Mouse (Mus musculus) layer of hippocampus, postnatal 36 days (tissue): ENCODE results near the gene Fam32a. TPM values are rescaled to one million over a fixed set of nuclear protein-coding genes. Genes with fewer than 3 reads are reported as not detected.

Source experiments
- total RNA-seq, 2 experiments: library from RNA; stranded (reverse); gene quantifications; 2 replicates each; pipeline ENCODE4 v1.2.3; 2021

Fam32a gene
- total RNA-seq, 2 experiments from 2014 or later, result 59.4 to 64.2 TPM

Other genes with a start within 250 kb of the Fam32a start
- not detected for gene Cyp4f18, start 210.1 kb upstream of the Fam32a start, total RNA-seq
- gene Olfr372, start 178.5 kb upstream of the Fam32a start, total RNA-seq, result not detected
- not detected for gene Olfr373, start 136.6 kb upstream of the Fam32a start, total RNA-seq
- not detected for gene Olfr374, start 112.7 kb upstream of the Fam32a start, total RNA-seq
- 10 to 100 TPM; 22.3 to 27.6 TPM for gene Tpm4, start 84.8 kb upstream of the Fam32a start, total RNA-seq
- gene Rab8a, start 58.5 kb upstream of the Fam32a start, total RNA-seq, result 10 to 100 TPM; 39.2 to 41.7 TPM
- not detected for gene Hsh2d, start 30.1 kb upstream of the Fam32a start, total RNA-seq
- under 1 TPM in 1 of 2 experiments, not detected in 1; 0.48 TPM for gene Cib3, start 6.9 kb upstream of the Fam32a start, total RNA-seq
- not detected for gene Gm11034, start 6.1 kb upstream of the Fam32a start, total RNA-seq
- 10 to 100 TPM; 74.5 to 94.0 TPM for gene Ap1m1, start 20.3 kb downstream of the Fam32a start, total RNA-seq
- 1 to 10 TPM; 7.7 to 9.7 TPM for gene Gm10282, start 85.5 kb downstream of the Fam32a start, total RNA-seq
- 10 to 100 TPM; 16.4 to 18.5 TPM for gene Klf2, start 99.3 kb downstream of the Fam32a start, total RNA-seq
- 10 to 100 TPM; 63.6 to 73.8 TPM for gene Eps15l1, start 201.7 kb downstream of the Fam32a start, total RNA-seq
- 1 to 10 TPM in 1 of 2 experiments, under 1 TPM in 1; 0.32 to 1.4 TPM for gene Calr3, start 224.1 kb downstream of the Fam32a start, total RNA-seq
- gene 1700030K09Rik, start 224.2 kb downstream of the Fam32a start, total RNA-seq, result 10 to 100 TPM; 14.7 to 15.7 TPM